Mouse (Mus musculus) heart, embryonic 14.5 days (tissue): ENCODE measurements at regions not wholly inside any gene's neighbourhood (a gene's known extent, or its start where the extent isn't known, plus 50 kb on each side); places are given as distances from the start of the nearest gene placed in this dataset.

ENCODE experiments used
- ATAC-seq: fragments of 200-750 bp; cut with Nextera tagmentation; 2 replicates; pipeline ENCODE4 v1.8.0; 2017; ENCODE audit warnings: low read depth, moderate TSS enrichment; ENCODE audit not compliant: insufficient number of reproducible peaks, insufficient read depth, low FRiP score
- H3K27ac ChIP-seq, 2 experiments: fragments of 200-500 bp in 1 of 2; fragments of 300-500 bp in 1 of 2; sonication (generic) in 1 of 2; replicated peaks in 1 of 2; 2 replicates each; pipeline ENCODE4 v1.5.1; 2012 to 2014; ENCODE audit warnings: low read depth in 2 of 2, low read length in 2 of 2, control low read depth in 1 of 2, mild to moderate bottlenecking in 1 of 2, mixed read lengths in 1 of 2; ENCODE audit not compliant: control insufficient read depth in 1 of 2, insufficient read depth in 1 of 2
- H3K27me3 ChIP-seq: fragments of 300-500 bp; sonication (generic); 2 replicates; pipeline ENCODE4 v1.6.1; 2014; ENCODE audit warnings: mild to moderate bottlenecking, low read length, control low read depth; ENCODE audit not compliant: control insufficient read depth, insufficient read depth
- H3K36me3 ChIP-seq: fragments of 300-500 bp; sonication (generic); 2 replicates; pipeline ENCODE4 v1.6.1; 2014; ENCODE audit warnings: mild to moderate bottlenecking, control low read depth, low read length, mixed read lengths; ENCODE audit not compliant: control insufficient read depth, insufficient read depth
- H3K4me1 ChIP-seq, 2 experiments: fragments of 200-500 bp in 1 of 2; fragments of 300-500 bp in 1 of 2; sonication (generic) in 1 of 2; 2 replicates each; pipeline ENCODE4 v1.6.1; 2012 to 2014; ENCODE audit warnings: low read length in 2 of 2, control low read depth in 1 of 2, mixed read lengths in 1 of 2; ENCODE audit not compliant: control insufficient read depth in 2 of 2, insufficient read depth in 2 of 2
- H3K4me2 ChIP-seq: fragments of 300-500 bp; sonication (generic); 2 replicates; pipeline ENCODE4 v1.6.1; 2014; ENCODE audit warnings: mild to moderate bottlenecking, low read length
- H3K4me3 ChIP-seq, 2 experiments: fragments of 200-500 bp in 1 of 2; fragments of 300-500 bp in 1 of 2; sonication (generic) in 1 of 2; 2 replicates each; pipeline ENCODE4 v1.5.1; 2012 to 2014; ENCODE audit warnings: low read length in 2 of 2, mild to moderate bottlenecking in 2 of 2, control low read depth in 1 of 2, low read depth in 1 of 2, moderate library complexity in 1 of 2; ENCODE audit not compliant: control insufficient read depth in 1 of 2, insufficient read depth in 1 of 2
- H3K9ac ChIP-seq: fragments of 300-500 bp; sonication (generic); 2 replicates; pipeline ENCODE4 v1.6.1; 2014; ENCODE audit warnings: mild to moderate bottlenecking, low read length
- H3K9me3 ChIP-seq: fragments of 300-500 bp; sonication (generic); 2 replicates; pipeline ENCODE4 v1.6.1; 2016; ENCODE audit warnings: low read length, control low read depth; ENCODE audit not compliant: control insufficient read depth
- WGBS: fragments of 180-500 bp; shearing (Covaris S2); extraction: QIAGEN DNeasy Blood & Tissue Kit; methylation state at CpG from one replicate; pipeline ENCODE4 v1.1.7; 2014; 5-methylcytosine and 5-hydroxymethylcytosine counted together

DNA sequence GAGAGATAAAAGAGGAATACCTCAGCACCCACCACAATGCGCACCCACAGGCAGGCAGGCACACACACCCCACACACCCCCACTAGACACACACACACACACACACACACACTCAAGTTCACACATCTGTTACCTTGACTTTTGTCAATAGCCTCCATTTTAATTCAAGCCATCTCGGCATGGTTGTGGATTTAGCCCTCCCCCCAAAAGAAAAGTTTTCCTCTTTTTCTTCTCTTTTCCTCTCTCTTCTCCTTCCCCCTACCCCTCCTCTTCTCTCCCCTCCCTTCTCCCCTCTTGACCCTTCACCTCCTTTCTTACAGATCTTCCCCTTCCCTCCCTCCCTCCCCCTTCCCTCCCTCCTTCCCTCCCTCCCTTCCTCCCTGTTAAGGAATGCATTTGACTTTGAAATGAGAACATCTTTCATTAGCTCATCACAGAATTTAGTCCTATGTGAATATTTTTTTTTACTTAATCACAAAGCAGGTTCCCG is 84.2 kb downstream of the Irs2 start:
- Histone ChIP-seq H3K27me3 (no peaks in the 10 kb centered on the region), H3K4me1 (peaks cover 62 to 70% of the 10 kb centered on the region in 2 experiments), H3K4me2 (peak overlapping the region; percentile 53), H3K27ac (peak overlapping the region; percentile 89 to 92), H3K9ac (peak overlapping the region; percentile 65), H3K9me3 (no peaks in the 10 kb centered on the region), H3K36me3 (no peaks in the 10 kb centered on the region), H3K4me3 (no peak overlapping the region)
- no peak for ATAC-seq
- WGBS, result 19% methylated on average over 3 of the region's 3 CpGs

GRCm38 (mm10) chr8:10923071-10924000 is 84.9 kb downstream of the Irs2 start:
- Histone ChIP-seq H3K4me2 (no peak overlapping the region), H3K9me3 (no peaks in the 10 kb centered on the region), H3K4me3 (no peak overlapping the region), H3K27ac (peak overlapping the region in 1 of 2 experiments; percentile 89; a peak in 3 of 4 replicates), H3K9ac (no peak overlapping the region), H3K27me3 (no peaks in the 10 kb centered on the region), H3K4me1 (peaks cover 56 to 66% of the 10 kb centered on the region in 2 experiments), H3K36me3 (no peaks in the 10 kb centered on the region)
- no peak for ATAC-seq
- 53% methylated on average over 19 of the region's 19 CpGs for whole genome bisulfite sequencing

GRCm38 (mm10) chr8:10922209-10923030 is 85.8 kb downstream of the Irs2 start:
- H3K27me3 ChIP-seq, result no peaks in the 10 kb centered on the region
- peak overlapping the region; percentile 11; the same call in 1 of the 2 replicates for H3K9ac ChIP-seq
- H3K4me3 ChIP-seq, result no peak overlapping the region
- H3K9me3 ChIP-seq, result no peaks in the 10 kb centered on the region
- H3K4me2 ChIP-seq, result no peak overlapping the region
- H3K4me1 ChIP-seq, result peaks cover 50 to 61% of the 10 kb centered on the region in 2 experiments
- peak overlapping the region; percentile 64 to 74 for H3K27ac ChIP-seq
- no peaks in the 10 kb centered on the region for H3K36me3 ChIP-seq
- ATAC-seq, result peak; percentile 10; the same call in 1 of the 2 replicates
- WGBS, result 43% methylated on average over 12 of the region's 12 CpGs

GRCm38 (mm10) chr8:10921439-10922191 is 86.6 kb downstream of the Irs2 start:
- no peaks in the 10 kb centered on the region for H3K27me3 ChIP-seq
- H3K27ac ChIP-seq, result peak overlapping the region; percentile 64 to 74
- H3K36me3 ChIP-seq, result no peaks in the 10 kb centered on the region
- 0 out of 2 replicates have a peak, but pooled peaks have one; percentile 19 for ATAC-seq
- no peak overlapping the region for H3K4me2 ChIP-seq
- no peak overlapping the region for H3K4me3 ChIP-seq
- H3K4me1 ChIP-seq, result peaks cover 44 to 59% of the 10 kb centered on the region in 2 experiments
- H3K9me3 ChIP-seq, result no peaks in the 10 kb centered on the region
- WGBS, result 43% methylated on average over 11 of the region's 11 CpGs
- peak overlapping the region; percentile 11; the same call in 1 of the 2 replicates for H3K9ac ChIP-seq

- ATAC-seq, result no peak
- H3K27ac ChIP-seq, result no peak overlapping the region
These were observed 88.6 kb downstream of the Irs2 start for GRCm38 (mm10) chr8:10919620-10920019.

GRCm38 (mm10) chr8:10918403-10919035 is 89.7 kb downstream of the Irs2 start:
- Histone ChIP-seq H3K4me1 (peaks cover 17 to 28% of the 10 kb centered on the region in 2 experiments), H3K27ac (no peak overlapping the region), H3K9me3 (no peaks in the 10 kb centered on the region), H3K4me2 (no peak overlapping the region), H3K27me3 (peaks cover 19% of the 10 kb centered on the region), H3K36me3 (no peaks in the 10 kb centered on the region), H3K9ac (no peak overlapping the region), H3K4me3 (no peak overlapping the region)
- 84% methylated on average over 5 of the region's 5 CpGs for WGBS
- ATAC-seq, result no peak

More at GRCm38 (mm10) chr8:10919620-10920019, 88.6 kb downstream of the Irs2 start:
- no peak overlapping the region; the same call in 1 of the 2 replicates for H3K9ac ChIP-seq
- H3K9me3 ChIP-seq, result no peaks in the 10 kb centered on the region
- 61% methylated on average over 5 of the region's 5 CpGs for WGBS
- H3K36me3 ChIP-seq, result no peaks in the 10 kb centered on the region
- H3K4me1 ChIP-seq, result peaks cover 24 to 39% of the 10 kb centered on the region in 2 experiments
- H3K4me3 ChIP-seq, result no peak overlapping the region
- peaks cover 10% of the 10 kb centered on the region; the same call in 1 of the 2 replicates for H3K27me3 ChIP-seq
- no peak overlapping the region for H3K4me2 ChIP-seq
